Mouse (Mus musculus) thymus, postnatal 10 days (tissue): ENCODE measurements around the gene Olfr54.
A peak's percentile ranks its signal among the peaks of the same experiment; 100 is the strongest.
"Not testable (repeated sequence)": the region's sequence is repeated elsewhere in the genome, so short reads cannot be mapped to it uniquely, and the experiment has no call there.

Experiments
- DNase-seq, 2 experiments: peaks; one replicate each; pipeline ENCODE4 v3.0.0; 2021; ENCODE audit warnings: low spot score in 2 of 2

The Olfr54 gene

GRCm38 (mm10) chr11:51013936-51014335, at the start of gene Olfr54:
Olfr54 (plus strand) TSS chr11:51014236.
- DNase-seq = no peak

GRCm38 (mm10) chr11:50964886-50965285, 49.1 kb upstream of the Olfr54 start:
- DNase-seq = no peak

- no peak for DNase-seq
These were observed 47.8 kb upstream of the Olfr54 start, which contains the start of gene Olfr1378 for GRCm38 (mm10) chr11:50966230-50966629. Olfr1378 (plus strand) TSS chr11:50966530.

- no peak for DNase-seq
These were observed 36.8 kb upstream of the Olfr54 start for GRCm38 (mm10) chr11:50977216-50977615.

GRCm38 (mm10) chr11:50981667-50982066, 32.4 kb upstream of the Olfr54 start, which contains the start of gene Olfr1377:
Olfr1377 (plus strand) TSS chr11:50981967.
- no peak for DNase-seq

GRCm38 (mm10) chr11:51003296-51003695, 10.7 kb upstream of the Olfr54 start, which contains the start of gene Olfr51:
Olfr51 (plus strand) TSS chr11:51003596.
- DNase-seq = no peak

- DNase-seq = no peak
These were observed 2.2 kb upstream of the Olfr54 start for GRCm38 (mm10) chr11:51011821-51012220.

- no peak for DNase-seq
These were observed 2.3 kb downstream of the Olfr54 start for GRCm38 (mm10) chr11:51016341-51016740.

GRCm38 (mm10) chr11:51026811-51027210, 12.8 kb downstream of the Olfr54 start:
- DNase-seq = not testable (repeated sequence)

GRCm38 (mm10) chr11:51029381-51029780, 15.3 kb downstream of the Olfr54 start:
- DNase-seq = not testable (repeated sequence)

GRCm38 (mm10) chr11:51030225-51030624, 16.2 kb downstream of the Olfr54 start:
- no peak for DNase-seq

- peak in 1 of 2 experiments; percentile 30 for DNase-seq
These were observed 18.8 kb downstream of the Olfr54 start for GRCm38 (mm10) chr11:51032851-51033250.

- DNase-seq = not testable (repeated sequence)
These were observed 20.1 kb downstream of the Olfr54 start for GRCm38 (mm10) chr11:51034141-51034540.

GRCm38 (mm10) chr11:51035951-51036350, 21.9 kb downstream of the Olfr54 start:
- DNase-seq = no peak

- not testable (repeated sequence) for DNase-seq
These were observed 30.7 kb downstream of the Olfr54 start for GRCm38 (mm10) chr11:51044776-51045175.

- DNase-seq = not testable (repeated sequence)
These were observed 33.8 kb downstream of the Olfr54 start, which contains the start of gene Olfr1375 for GRCm38 (mm10) chr11:51047809-51048208. Olfr1375 (plus strand) TSS chr11:51048109.

GRCm38 (mm10) chr11:51051678-51052077, 37.6 kb downstream of the Olfr54 start:
- no peak for DNase-seq

- no peak for DNase-seq
These were observed 39.2 kb downstream of the Olfr54 start for GRCm38 (mm10) chr11:51053230-51053629.

GRCm38 (mm10) chr11:51059151-51059571, 45.1 kb downstream of the Olfr54 start, which contains the start of gene Zfp354a:
Zfp354a (plus strand) TSS chr11:51059257.
- no peak for DNase-seq

- no peak for DNase-seq
These were observed 45.6 kb downstream of the Olfr54 start for GRCm38 (mm10) chr11:51059640-51060039.

GRCm38 (mm10) chr11:51060981-51061380, 46.9 kb downstream of the Olfr54 start:
- no peak for DNase-seq

- no peak for DNase-seq
These were observed 49.2 kb downstream of the Olfr54 start for GRCm38 (mm10) chr11:51063276-51063675.

- no peak for DNase-seq
These were observed 49.8 kb downstream of the Olfr54 start for GRCm38 (mm10) chr11:51063841-51064240.
